Mouse (Mus musculus) liver, embryonic 11.5 days (tissue): ENCODE data around the gene Foxl2. TPM values are rescaled to one million over a fixed set of nuclear protein-coding genes. Genes with fewer than 3 reads are reported as not detected.

Source experiments
- ATAC-seq: fragments of 200-750 bp; cut with Nextera tagmentation; replicated peaks from 2 replicates; pipeline ENCODE4 v1.8.0; 2017; ENCODE audit warnings: moderate number of reproducible peaks, mild to moderate bottlenecking, moderate TSS enrichment, moderate library complexity; ENCODE audit not compliant: low FRiP score
- DNase-seq: peaks from one replicate; pipeline ENCODE4 v3.0.0-alpha.2; 2017; ENCODE audit warnings: low spot score
- H3K27ac ChIP-seq: fragments of 300-500 bp; sonication (generic); 2 replicates; pipeline ENCODE4 v1.5.1; 2014; ENCODE audit warnings: mild to moderate bottlenecking, low read depth, low read length, control low read depth
- H3K27me3 ChIP-seq: fragments of 300-500 bp; sonication (generic); replicated peaks from 2 replicates; pipeline ENCODE4 v1.6.1; 2014; ENCODE audit warnings: low read length, mixed read lengths; ENCODE audit not compliant: control insufficient read depth, insufficient read depth
- H3K36me3 ChIP-seq: fragments of 300-500 bp; sonication (generic); 2 replicates; pipeline ENCODE4 v1.6.1; 2014; ENCODE audit warnings: mild to moderate bottlenecking, low read length, moderate library complexity, mixed read lengths; ENCODE audit not compliant: control insufficient read depth, insufficient read depth
- H3K4me1 ChIP-seq: fragments of 300-500 bp; sonication (generic); replicated peaks from 2 replicates; pipeline ENCODE4 v1.6.1; 2014; ENCODE audit warnings: low read length, mixed read lengths; ENCODE audit not compliant: control insufficient read depth, insufficient read depth
- H3K4me2 ChIP-seq: fragments of 300-500 bp; sonication (generic); 2 replicates; pipeline ENCODE4 v1.6.1; 2014; ENCODE audit warnings: mild to moderate bottlenecking, control low read depth, moderate library complexity
- H3K4me3 ChIP-seq: fragments of 300-500 bp; sonication (generic); 2 replicates; pipeline ENCODE4 v1.5.1; 2014; ENCODE audit warnings: low read depth, low read length, control low read depth
- H3K9ac ChIP-seq: fragments of 300-500 bp; sonication (generic); 2 replicates; pipeline ENCODE4 v1.6.1; 2014; ENCODE audit warnings: low read depth, low read length, control low read depth
- H3K9me3 ChIP-seq: fragments of 300-500 bp; sonication (generic); 2 replicates; pipeline ENCODE4 v1.6.1; 2016; ENCODE audit warnings: low read length, inconsistent platforms, mixed read lengths; ENCODE audit not compliant: control insufficient read depth
- WGBS: fragments of 180-500 bp; shearing (Covaris S2); extraction: QIAGEN DNeasy Blood & Tissue Kit; methylation state at CpG from one replicate; pipeline ENCODE4 v1.1.7; 2014; 5-methylcytosine and 5-hydroxymethylcytosine counted together
- polyA plus RNA-seq: library from polyadenylated mRNA; unstranded; fragments of >200 nt; fragmentation: Nextera tagmentation; extraction: Ambion mirVana; gene quantifications from 2 replicates; pipeline ENCODE4 v1.2.1, GENCODE M21; 2014

Foxl2 gene
- not detected in 2 replicates for polyA plus RNA-seq

- no peaks in the 10 kb centered on the region for H3K9me3 ChIP-seq
- DNase-seq (peak; percentile 57), ATAC-seq (no peak)
- 1% methylated on average over 58 of the region's 58 CpGs for WGBS
- H3K27ac ChIP-seq, result no peak within 1 kb of the TSS
- H3K4me1 ChIP-seq, result 0 out of 2 replicates have a peak, but pooled peaks cover 2% of the 10 kb centered on the region
- peak within 1 kb of the TSS; percentile 68 for H3K4me2 ChIP-seq
- H3K4me3 ChIP-seq, result peak within 1 kb of the TSS; percentile 42
- no peak within 1 kb of the TSS for H3K9ac ChIP-seq
- no peaks in the 10 kb centered on the region for H3K36me3 ChIP-seq
- peaks cover 100% of the 10 kb centered on the region for H3K27me3 ChIP-seq
Observed at GRCm38 (mm10) chr9:98955103-98955715, at the start of gene Foxl2. Gene Foxl2, plus strand, starts transcription at chr9:98955288.

DNA sequence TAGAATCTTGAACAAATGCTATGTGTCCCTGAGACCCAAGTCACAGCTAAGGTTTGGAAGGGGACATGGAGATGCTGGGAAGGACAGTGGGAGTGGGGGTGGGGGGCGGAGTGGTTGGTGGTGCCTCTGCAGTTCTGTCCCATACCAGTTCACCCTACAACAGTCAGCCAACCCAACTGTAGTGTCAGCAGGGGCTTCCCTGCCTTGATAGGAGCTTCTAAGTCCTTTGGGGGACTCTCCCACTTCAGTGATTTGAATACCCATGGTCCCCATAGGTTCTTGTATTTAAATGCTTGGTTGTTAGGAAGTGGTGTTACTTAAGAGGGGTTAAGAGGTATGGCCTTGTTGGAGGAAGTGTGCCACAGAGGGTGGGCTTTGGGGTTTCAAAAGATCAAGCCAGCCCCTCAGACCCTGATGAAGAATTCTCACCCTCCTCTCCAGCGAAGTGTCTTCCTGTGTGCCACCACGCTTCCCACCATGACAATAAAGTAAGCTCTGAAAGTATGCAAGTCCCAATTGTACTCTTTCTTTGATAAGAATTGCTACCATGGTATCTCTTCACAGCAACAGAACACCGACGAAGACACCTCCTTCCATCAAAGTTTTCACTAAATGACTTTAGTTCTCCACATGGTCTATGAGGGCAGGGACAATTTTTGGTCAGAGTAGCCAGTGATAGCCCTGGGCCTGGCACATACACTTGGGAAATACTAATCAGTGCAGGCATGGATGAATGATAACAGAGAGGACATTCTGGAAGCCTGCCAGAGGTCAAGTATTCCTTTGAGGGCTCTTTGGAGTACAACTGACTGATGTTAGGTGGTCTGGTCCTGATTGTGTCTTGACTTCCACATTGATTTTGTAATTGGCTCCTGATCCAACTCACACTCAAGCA, 34.2 kb upstream of the Foxl2 start:
- ATAC-seq, result no peak
- H3K36me3 ChIP-seq, result no peaks in the 10 kb centered on the region
- no peak for DNase-seq
- H3K9ac ChIP-seq, result no peak overlapping the region
- H3K27me3 ChIP-seq, result no peaks in the 10 kb centered on the region
- 76% methylated on average over 5 of the region's 5 CpGs for WGBS
- no peak overlapping the region for H3K27ac ChIP-seq
- H3K9me3 ChIP-seq, result no peaks in the 10 kb centered on the region
- no peaks in the 10 kb centered on the region for H3K4me1 ChIP-seq
- no peak overlapping the region for H3K4me3 ChIP-seq
- no peak overlapping the region for H3K4me2 ChIP-seq

DNA sequence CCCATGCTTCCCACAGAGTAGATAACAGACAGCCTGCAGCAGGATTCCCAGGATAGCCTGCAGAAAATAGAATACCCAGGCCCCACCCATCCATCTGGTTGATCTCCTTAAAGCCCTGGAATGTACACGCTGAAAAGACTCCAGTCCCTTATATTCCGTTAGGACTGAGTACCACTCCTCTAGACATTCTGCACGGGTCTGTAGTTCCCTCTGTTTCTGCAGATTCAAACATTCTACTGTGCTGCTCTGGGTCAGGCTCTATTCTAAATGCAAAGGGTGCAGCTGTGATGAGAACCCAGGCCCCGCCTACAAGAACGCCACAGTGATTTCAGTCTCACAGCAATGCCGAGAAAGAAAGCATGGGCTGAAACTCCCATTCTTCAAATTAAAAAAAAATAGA, 32.0 kb upstream of the Foxl2 start:
- H3K4me3 ChIP-seq, result no peak overlapping the region
- no peaks in the 10 kb centered on the region for H3K9me3 ChIP-seq
- DNase-seq, result no peak
- H3K4me2 ChIP-seq, result no peak overlapping the region
- WGBS, result 39% methylated on average over 6 of the region's 6 CpGs
- H3K27me3 ChIP-seq, result no peaks in the 10 kb centered on the region
- H3K9ac ChIP-seq, result no peak overlapping the region
- H3K36me3 ChIP-seq, result no peaks in the 10 kb centered on the region
- no peak overlapping the region for H3K27ac ChIP-seq
- ATAC-seq, result no peak
- H3K4me1 ChIP-seq, result no peaks in the 10 kb centered on the region

DNA sequence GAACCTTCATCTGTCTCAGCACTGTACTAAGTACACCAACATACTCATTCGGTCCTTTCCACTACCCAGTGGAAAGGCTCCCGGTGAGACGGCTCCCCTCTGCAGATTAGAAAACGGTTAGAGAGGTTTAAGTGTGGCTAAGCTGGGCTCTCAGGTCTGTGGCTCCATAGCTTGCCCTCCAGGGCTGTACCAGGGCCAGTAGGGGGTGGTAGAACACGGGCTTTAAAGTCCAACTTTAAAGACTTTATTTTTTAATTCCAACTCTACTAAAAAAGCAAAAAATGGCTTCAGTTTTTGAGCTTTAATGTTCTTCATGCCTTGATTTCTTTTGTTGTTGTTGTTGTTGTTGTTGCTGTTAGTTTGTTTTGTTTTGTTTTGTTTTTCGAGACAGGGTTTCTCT, 30.9 kb upstream of the Foxl2 start:
- H3K27me3 ChIP-seq, result no peaks in the 10 kb centered on the region
- WGBS, result 57% methylated on average over 6 of the region's 6 CpGs
- H3K27ac ChIP-seq, result no peak overlapping the region
- no peak overlapping the region for H3K4me3 ChIP-seq
- no peaks in the 10 kb centered on the region for H3K9me3 ChIP-seq
- H3K4me2 ChIP-seq, result no peak overlapping the region
- no peaks in the 10 kb centered on the region for H3K4me1 ChIP-seq
- H3K36me3 ChIP-seq, result no peaks in the 10 kb centered on the region
- DNase-seq (no peak), ATAC-seq (no peak)
- H3K9ac ChIP-seq, result no peak overlapping the region

- Histone ChIP-seq H3K4me1 (no peaks in the 10 kb centered on the region), H3K36me3 (no peaks in the 10 kb centered on the region), H3K9me3 (no peaks in the 10 kb centered on the region), H3K27me3 (no peaks in the 10 kb centered on the region), H3K9ac (no peak overlapping the region), H3K4me2 (no peak overlapping the region), H3K4me3 (no peak overlapping the region), H3K27ac (no peak overlapping the region)
- ATAC-seq (no peak), DNase-seq (no peak)
- 75% methylated on average over 2 of the region's 2 CpGs for WGBS
Observed at GRCm38 (mm10) chr9:98929496-98929895, 25.6 kb upstream of the Foxl2 start.

- Histone ChIP-seq H3K27ac (no peak overlapping the region), H3K4me2 (no peak overlapping the region), H3K9me3 (no peaks in the 10 kb centered on the region), H3K4me3 (no peak overlapping the region), H3K36me3 (no peaks in the 10 kb centered on the region), H3K27me3 (peaks cover 3% of the 10 kb centered on the region), H3K4me1 (no peaks in the 10 kb centered on the region), H3K9ac (no peak overlapping the region)
- DNase-seq (no peak), ATAC-seq (no peak)
- WGBS, result 47% methylated on average over 6 of the region's 6 CpGs
Observed at GRCm38 (mm10) chr9:98932931-98933330, 22.2 kb upstream of the Foxl2 start.

DNA sequence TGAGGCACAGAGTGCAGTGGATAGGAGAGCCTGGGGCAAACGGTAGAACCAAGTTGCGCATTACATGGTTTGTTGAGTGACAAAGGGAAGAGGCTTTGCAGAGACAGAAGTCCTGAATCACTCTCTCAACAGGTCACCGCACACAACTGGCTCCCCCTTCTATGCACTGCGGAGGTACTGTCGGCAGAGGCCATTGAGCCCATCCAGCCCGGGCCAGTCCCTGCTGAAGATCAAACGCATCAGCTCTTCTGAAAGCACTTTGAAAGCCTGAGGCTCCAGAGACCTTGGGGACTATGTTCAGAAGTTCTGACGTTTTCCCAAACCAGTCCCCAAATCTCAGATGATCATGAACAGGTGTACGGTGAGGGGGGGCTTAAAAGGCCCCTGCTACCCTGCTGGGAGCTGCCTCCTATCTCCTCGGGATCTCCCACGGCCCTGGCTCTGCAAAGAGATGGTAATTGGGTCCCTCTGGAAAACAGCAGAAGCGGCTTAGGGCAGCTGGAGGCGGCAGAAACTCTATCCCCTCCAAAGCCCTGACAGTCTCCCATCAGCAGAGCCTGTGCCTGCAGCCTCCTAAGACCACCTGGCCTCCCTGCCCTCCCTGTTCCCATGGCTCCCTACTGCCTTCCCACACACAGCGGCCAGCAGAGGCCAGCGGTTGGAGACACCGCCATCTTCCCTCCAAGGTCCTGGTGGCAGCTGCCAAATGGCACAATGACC, 19.7 kb upstream of the Foxl2 start:
- no peak overlapping the region for H3K27ac ChIP-seq
- DNase-seq, result no peak
- no peak for ATAC-seq
- H3K9me3 ChIP-seq, result no peaks in the 10 kb centered on the region
- no peak overlapping the region for H3K4me3 ChIP-seq
- H3K4me2 ChIP-seq, result no peak overlapping the region
- H3K36me3 ChIP-seq, result no peaks in the 10 kb centered on the region
- H3K4me1 ChIP-seq, result no peaks in the 10 kb centered on the region
- WGBS, result 29% methylated on average over 16 of the region's 16 CpGs
- peaks cover 3% of the 10 kb centered on the region for H3K27me3 ChIP-seq
- no peak overlapping the region for H3K9ac ChIP-seq

- H3K36me3 ChIP-seq, result no peaks in the 10 kb centered on the region
- H3K4me1 ChIP-seq, result no peaks in the 10 kb centered on the region
- peaks cover 3% of the 10 kb centered on the region for H3K27me3 ChIP-seq
- no peak overlapping the region for H3K9ac ChIP-seq
- no peak overlapping the region for H3K4me2 ChIP-seq
- 20% methylated on average over 2 of the region's 2 CpGs for WGBS
- no peak for DNase-seq
- no peak overlapping the region for H3K27ac ChIP-seq
- H3K4me3 ChIP-seq, result no peak overlapping the region
- no peaks in the 10 kb centered on the region for H3K9me3 ChIP-seq
- ATAC-seq, result no peak
Observed at GRCm38 (mm10) chr9:98939290-98939689, 15.8 kb upstream of the Foxl2 start.
